Mouse (Mus musculus): ENCODE data around the gene Atp5s. TPM values are rescaled to one million over a fixed set of nuclear protein-coding genes. Genes with fewer than 3 reads are reported as not detected.

The Atp5s gene
- total RNA-seq, 2 experiments from 2014 or later, result 28.0 to 35.9 TPM

Small RNA genes within 50 kb of the gene (microRNA-seq; reads per million reads assigned to microRNA genes)
- gene Mir681, result 0 reads per million in 2 experiments

Other genes with a start within 250 kb of the Atp5s start
- gene Vcpkmt, start 141.9 kb upstream of the Atp5s start, total RNA-seq (2021), result 10 to 100 TPM; 24.0 to 24.9 TPM
- gene Sos2, start 43.1 kb upstream of the Atp5s start, total RNA-seq (2021), result 10 to 100 TPM; 30.7 to 34.9 TPM
- gene L2hgdh, start 77 bp upstream of the Atp5s start, total RNA-seq (2021), result 10 to 100 TPM; 19.4 to 19.6 TPM
- 10 to 100 TPM; 25.0 to 27.8 TPM for gene Cdkl1, start 66.3 kb downstream of the Atp5s start, total RNA-seq (2021)
- 100 to 1,000 TPM; 236 to 246 TPM for gene Atl1, start 167.7 kb downstream of the Atp5s start, total RNA-seq (2021)
- gene Map4k5, start 168.2 kb downstream of the Atp5s start, total RNA-seq (2021), result 10 to 100 TPM; 41.7 to 46.2 TPM